Mouse (Mus musculus) kidney, embryonic 15.5 days (tissue): ENCODE measurements around the gene Pim1. TPM values are rescaled to one million over a fixed set of nuclear protein-coding genes. Genes with fewer than 3 reads are reported as not detected.
"Not testable (repeated sequence)": the region's sequence is repeated elsewhere in the genome, so short reads cannot be mapped to it uniquely, and the experiment has no call there.

Experiments
- ATAC-seq: fragments of 200-750 bp; cut with Nextera tagmentation; replicated peaks from 2 replicates; pipeline ENCODE4 v1.8.0; 2017; ENCODE audit warnings: moderate TSS enrichment; ENCODE audit not compliant: low FRiP score
- H3K27ac ChIP-seq: fragments of 300-500 bp; sonication (generic); 2 replicates; pipeline ENCODE4 v1.5.1; 2015; ENCODE audit warnings: mild to moderate bottlenecking, inconsistent platforms
- H3K27me3 ChIP-seq: fragments of 300-500 bp; sonication (generic); 2 replicates; pipeline ENCODE4 v1.6.1; 2015; ENCODE audit warnings: inconsistent platforms
- H3K36me3 ChIP-seq: fragments of 300-500 bp; sonication (generic); 2 replicates; pipeline ENCODE4 v1.6.1; 2015; ENCODE audit warnings: inconsistent platforms
- H3K4me1 ChIP-seq: fragments of 300-500 bp; sonication (generic); 2 replicates; pipeline ENCODE4 v1.6.1; 2015; ENCODE audit warnings: inconsistent platforms
- H3K4me2 ChIP-seq: fragments of 300-500 bp; sonication (generic); 2 replicates; pipeline ENCODE4 v1.6.1; 2015; ENCODE audit warnings: moderate library complexity, mild to moderate bottlenecking, inconsistent platforms
- H3K4me3 ChIP-seq: fragments of 300-500 bp; sonication (generic); replicated peaks from 2 replicates; pipeline ENCODE4 v1.5.1; 2015; ENCODE audit warnings: mild to moderate bottlenecking, inconsistent platforms
- H3K9ac ChIP-seq: fragments of 300-500 bp; sonication (generic); 2 replicates; pipeline ENCODE4 v1.6.1; 2015; ENCODE audit warnings: mild to moderate bottlenecking, inconsistent platforms
- H3K9me3 ChIP-seq: fragments of 300-500 bp; sonication (generic); replicated peaks from 2 replicates; pipeline ENCODE4 v1.6.1; 2016; ENCODE audit warnings: inconsistent platforms
- whole genome bisulfite sequencing: fragments of 180-500 bp; shearing (Covaris S2); methylation state at CpG from one replicate; pipeline ENCODE4 v1.1.7; 2015; ENCODE audit warnings: mixed read lengths; 5-methylcytosine and 5-hydroxymethylcytosine counted together
- polyA plus RNA-seq: library from polyadenylated mRNA; unstranded; fragments of >200 nt; fragmentation: Nextera tagmentation; extraction: Ambion mirVana; gene quantifications from 2 replicates; pipeline ENCODE4 v1.2.1, GENCODE M21; 2015

Gene Pim1
- polyA plus RNA-seq, 1 experiment from 2014 or later = 17.9 TPM

GRCm38 (mm10) chr17:29488978-29489970, 1.3 kb upstream of the Pim1 start:
- Histone ChIP-seq H3K27me3 (no peaks in the 10 kb centered on the region), H3K4me1 (peaks cover 26% of the 10 kb centered on the region), H3K9ac (peak overlapping the region; percentile 64), H3K36me3 (peaks cover 8% of the 10 kb centered on the region; the same call in 1 of the 2 replicates), H3K4me2 (peak overlapping the region; percentile 91), H3K27ac (peak overlapping the region; percentile 94), H3K4me3 (peak overlapping the region; percentile 70), H3K9me3 (no peaks in the 10 kb centered on the region)
- 6% methylated on average over 30 of the region's 30 CpGs for WGBS
- 0 out of 2 replicates have a peak, but pooled peaks have one; percentile 1 for ATAC-seq

GRCm38 (mm10) chr17:29489971-29490712, 411 bp upstream of the Pim1 start:
- ATAC-seq = peak; percentile 94
- Histone ChIP-seq H3K9ac (peak overlapping the region; percentile 64), H3K27me3 (no peaks in the 10 kb centered on the region), H3K4me2 (peak overlapping the region; percentile 91), H3K4me3 (peak overlapping the region; percentile 70), H3K9me3 (no peaks in the 10 kb centered on the region), H3K27ac (peak overlapping the region; percentile 94), H3K36me3 (peaks cover 14% of the 10 kb centered on the region), H3K4me1 (peaks cover 32% of the 10 kb centered on the region)
- WGBS = under 1% methylated on average over 54 of the region's 68 CpGs

GRCm38 (mm10) chr17:29491591-29492268, 1.2 kb downstream of the Pim1 start:
- H3K4me2 ChIP-seq = peak overlapping the region; percentile 91

GRCm38 (mm10) chr17:29492269-29493191, 2.0 kb downstream of the Pim1 start:
- Histone ChIP-seq H3K9ac (peak overlapping the region; percentile 80), H3K4me1 (peaks cover 32% of the 10 kb centered on the region), H3K27ac (peak overlapping the region; percentile 92), H3K4me3 (peak overlapping the region; percentile 70), H3K27me3 (no peaks in the 10 kb centered on the region), H3K4me2 (peak overlapping the region; percentile 91), H3K9me3 (no peaks in the 10 kb centered on the region), H3K36me3 (peaks cover 19% of the 10 kb centered on the region)
- no peak for ATAC-seq
- 1% methylated on average over 22 of the region's 22 CpGs for WGBS

More at GRCm38 (mm10) chr17:29491591-29492268, 1.2 kb downstream of the Pim1 start:
- H3K36me3 ChIP-seq = peaks cover 19% of the 10 kb centered on the region
- H3K9ac ChIP-seq = peak overlapping the region; percentile 80
- no peaks in the 10 kb centered on the region for H3K9me3 ChIP-seq
- H3K4me3 ChIP-seq = peak overlapping the region; percentile 70
- ATAC-seq = no peak
- WGBS = under 1% methylated on average over 48 of the region's 48 CpGs
- no peaks in the 10 kb centered on the region for H3K27me3 ChIP-seq
- peaks cover 32% of the 10 kb centered on the region for H3K4me1 ChIP-seq
- peak overlapping the region; percentile 92 for H3K27ac ChIP-seq

- Histone ChIP-seq H3K36me3 (peaks cover 19% of the 10 kb centered on the region), H3K27me3 (no peaks in the 10 kb centered on the region), H3K27ac (peak overlapping the region; percentile 92), H3K4me2 (peak overlapping the region; percentile 91), H3K4me3 (peak overlapping the region; percentile 70), H3K4me1 (peaks cover 34% of the 10 kb centered on the region), H3K9ac (no peak overlapping the region), H3K9me3 (no peaks in the 10 kb centered on the region)
- no peak for ATAC-seq
- 78% methylated on average over 11 of the region's 11 CpGs for WGBS
Measured at GRCm38 (mm10) chr17:29493461-29493980, 3.0 kb downstream of the Pim1 start.

- peaks cover 27% of the 10 kb centered on the region for H3K4me1 ChIP-seq
- peaks cover 19% of the 10 kb centered on the region for H3K36me3 ChIP-seq
- no peaks in the 10 kb centered on the region for H3K9me3 ChIP-seq
- no peak overlapping the region for H3K27ac ChIP-seq
- H3K27me3 ChIP-seq = no peaks in the 10 kb centered on the region
- 65% methylated on average over 10 of the region's 10 CpGs for WGBS
- no peak overlapping the region for H3K9ac ChIP-seq
- H3K4me2 ChIP-seq = no peak overlapping the region
- ATAC-seq = no peak
- H3K4me3 ChIP-seq = no peak overlapping the region
Measured at GRCm38 (mm10) chr17:29494062-29494731, 3.6 kb downstream of the Pim1 start.

- no peaks in the 10 kb centered on the region for H3K27me3 ChIP-seq
- no peak for ATAC-seq
- H3K4me3 ChIP-seq = no peak overlapping the region
- no peaks in the 10 kb centered on the region for H3K9me3 ChIP-seq
- no peak overlapping the region for H3K27ac ChIP-seq
- H3K9ac ChIP-seq = no peak overlapping the region
- H3K4me1 ChIP-seq = peaks cover 22% of the 10 kb centered on the region
- H3K4me2 ChIP-seq = no peak overlapping the region
- WGBS = 73% methylated on average over 6 of the region's 8 CpGs
- H3K36me3 ChIP-seq = peaks cover 19% of the 10 kb centered on the region
Measured at GRCm38 (mm10) chr17:29494732-29495076, 4.2 kb downstream of the Pim1 start.

- Histone ChIP-seq H3K4me1 (peaks cover 19% of the 10 kb centered on the region), H3K27ac (no peak overlapping the region)
- 84% methylated on average over 6 of the region's 6 CpGs for WGBS
Measured at GRCm38 (mm10) chr17:29496211-29497070, 5.9 kb downstream of the Pim1 start.

GRCm38 (mm10) chr17:29497071-29497354, 6.5 kb downstream of the Pim1 start:
- Histone ChIP-seq H3K4me2 (no peak overlapping the region), H3K9ac (no peak overlapping the region), H3K36me3 (peaks cover 19% of the 10 kb centered on the region), H3K9me3 (no peaks in the 10 kb centered on the region), H3K27ac (no peak overlapping the region), H3K27me3 (no peaks in the 10 kb centered on the region), H3K4me1 (peaks cover 19% of the 10 kb centered on the region), H3K4me3 (no peak overlapping the region)
- WGBS = 92% methylated on average over 3 of the region's 3 CpGs
- ATAC-seq = no peak

More at GRCm38 (mm10) chr17:29496211-29497070, 5.9 kb downstream of the Pim1 start:
- H3K4me2 ChIP-seq = no peak overlapping the region
- H3K27me3 ChIP-seq = no peaks in the 10 kb centered on the region
- H3K36me3 ChIP-seq = peaks cover 19% of the 10 kb centered on the region
- H3K4me3 ChIP-seq = no peak overlapping the region
- no peaks in the 10 kb centered on the region for H3K9me3 ChIP-seq
- H3K9ac ChIP-seq = no peak overlapping the region
- ATAC-seq = no peak

- peaks cover 19% of the 10 kb centered on the region for H3K36me3 ChIP-seq
- peaks cover 22% of the 10 kb centered on the region for H3K4me1 ChIP-seq
- WGBS = 72% methylated on average over 1 of the region's 1 CpGs
- H3K9me3 ChIP-seq, ATAC-seq, H3K4me3 ChIP-seq, H3K27me3 ChIP-seq, H3K4me2 ChIP-seq, H3K27ac ChIP-seq, H3K9ac ChIP-seq: not testable (repeated sequence)
Measured at GRCm38 (mm10) chr17:29497481-29497880, 6.9 kb downstream of the Pim1 start.
